Mouse (Mus musculus): ENCODE measurements at regions not wholly inside any gene's neighbourhood (a gene's known extent, or its start where the extent isn't known, plus 50 kb on each side); places are given as distances from the start of the nearest gene placed in this dataset.

- Histone ChIP-seq H3K27ac (ENCODE audit: control insufficient read depth, insufficient read depth, low read depth, low read length) (peak overlapping the region; percentile 74), H3K4me1 (ENCODE audit: control insufficient read depth, insufficient read depth, low read length) (peaks cover 10% of the 10 kb centered on the region), H3K36me3 (ENCODE audit: control insufficient read depth, insufficient read depth, low read length) (no peaks in the 10 kb centered on the region), H3K27me3 (ENCODE audit: control insufficient read depth, insufficient read depth, low read length) (no peaks in the 10 kb centered on the region), H3K4me3 (ENCODE audit: control insufficient read depth, low read depth, low read length) (no peak overlapping the region)
- TF ChIP-seq CTCF (IDR thresholded peaks at IDR 0.05; ENCODE audit: control insufficient read depth, insufficient read depth, insufficient replicate concordance, low read depth, low read length) (no peak), POLR2A (IDR thresholded peaks at IDR 0.05; ENCODE audit: control insufficient read depth, low read depth, low read length) (no peak)
Observed at GRCm38 (mm10) chr13:37504373-37504772, 159.4 kb downstream of the Ly86 start.

- Histone ChIP-seq H3K36me3 (ENCODE audit: control insufficient read depth, insufficient read depth, low read length) (no peaks in the 10 kb centered on the region), H3K27me3 (ENCODE audit: control insufficient read depth, insufficient read depth, low read length) (no peaks in the 10 kb centered on the region), H3K4me3 (ENCODE audit: control insufficient read depth, low read depth, low read length) (no peak overlapping the region), H3K4me1 (ENCODE audit: control insufficient read depth, insufficient read depth, low read length) (peaks cover 13% of the 10 kb centered on the region), H3K27ac (ENCODE audit: control insufficient read depth, insufficient read depth, low read depth, low read length) (peak overlapping the region; percentile 90)
- TF ChIP-seq CTCF (IDR thresholded peaks at IDR 0.05; ENCODE audit: control insufficient read depth, insufficient read depth, insufficient replicate concordance, low read depth, low read length) (no peak), POLR2A (IDR thresholded peaks at IDR 0.05; ENCODE audit: control insufficient read depth, low read depth, low read length) (no peak)
Observed at GRCm38 (mm10) chr13:37505617-37506016, 160.6 kb downstream of the Ly86 start.

DNA sequence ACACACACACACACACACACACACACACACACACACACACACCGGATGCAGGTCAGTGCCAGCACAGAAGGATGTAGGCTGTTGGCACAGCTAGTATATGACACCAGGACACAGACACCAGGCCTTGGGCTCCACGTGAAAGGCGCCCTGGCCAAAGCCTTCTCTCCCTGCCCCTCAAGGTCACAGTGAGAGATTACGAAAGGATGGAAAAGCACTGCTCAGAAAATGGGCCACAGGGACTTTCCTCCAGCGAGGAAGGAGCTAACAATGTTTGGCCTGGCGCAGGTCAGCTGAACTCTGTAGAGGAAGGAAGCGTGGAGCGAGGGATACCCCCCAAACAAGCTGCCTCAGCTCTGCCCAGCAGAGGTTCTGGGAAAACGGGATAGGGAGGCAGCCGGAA is 161.0 kb downstream of the Ly86 start:
- no peaks in the 10 kb centered on the region for H3K36me3 ChIP-seq (ENCODE audit: control insufficient read depth, insufficient read depth, low read length)
- peaks cover 13% of the 10 kb centered on the region for H3K4me1 ChIP-seq (ENCODE audit: control insufficient read depth, insufficient read depth, low read length)
- no peak for TF ChIP-seq POLR2A (IDR thresholded peaks at IDR 0.05; ENCODE audit: control insufficient read depth, low read depth, low read length)
- TF ChIP-seq CTCF (IDR thresholded peaks at IDR 0.05; ENCODE audit: control insufficient read depth, insufficient read depth, insufficient replicate concordance, low read depth, low read length), result no peak
- no peaks in the 10 kb centered on the region for H3K27me3 ChIP-seq (ENCODE audit: control insufficient read depth, insufficient read depth, low read length)
- H3K27ac ChIP-seq (ENCODE audit: control insufficient read depth, insufficient read depth, low read depth, low read length), result peak overlapping the region; percentile 90
- H3K4me3 ChIP-seq (ENCODE audit: control insufficient read depth, low read depth, low read length), result no peak overlapping the region

DNA sequence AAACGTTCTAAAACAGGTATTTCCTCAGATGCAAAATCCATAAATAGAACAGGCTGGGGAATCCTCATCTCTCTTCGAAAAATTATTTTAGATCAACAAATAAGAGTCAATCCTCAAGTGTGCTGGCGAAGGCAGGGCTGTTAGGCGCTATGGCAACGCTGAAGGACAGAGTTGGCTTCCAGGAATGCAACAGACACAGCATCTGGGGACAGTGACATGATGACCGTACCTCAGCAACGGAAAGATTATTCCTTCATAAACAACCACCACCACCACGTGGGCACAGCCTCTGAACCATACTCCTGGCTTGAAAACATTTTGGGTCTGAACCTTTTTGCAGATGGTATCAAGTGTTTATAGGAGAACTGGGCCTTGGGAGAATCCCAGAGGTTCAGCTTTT is 161.7 kb downstream of the Ly86 start:
- Histone ChIP-seq H3K27ac (ENCODE audit: control insufficient read depth, insufficient read depth, low read depth, low read length) (peak overlapping the region; percentile 87), H3K4me3 (ENCODE audit: control insufficient read depth, low read depth, low read length) (no peak overlapping the region), H3K36me3 (ENCODE audit: control insufficient read depth, insufficient read depth, low read length) (no peaks in the 10 kb centered on the region), H3K27me3 (ENCODE audit: control insufficient read depth, insufficient read depth, low read length) (no peaks in the 10 kb centered on the region), H3K4me1 (ENCODE audit: control insufficient read depth, insufficient read depth, low read length) (peaks cover 13% of the 10 kb centered on the region)
- no peak for TF ChIP-seq CTCF (IDR thresholded peaks at IDR 0.05; ENCODE audit: control insufficient read depth, insufficient read depth, insufficient replicate concordance, low read depth, low read length)
- no peak for TF ChIP-seq POLR2A (IDR thresholded peaks at IDR 0.05; ENCODE audit: control insufficient read depth, low read depth, low read length)

DNA sequence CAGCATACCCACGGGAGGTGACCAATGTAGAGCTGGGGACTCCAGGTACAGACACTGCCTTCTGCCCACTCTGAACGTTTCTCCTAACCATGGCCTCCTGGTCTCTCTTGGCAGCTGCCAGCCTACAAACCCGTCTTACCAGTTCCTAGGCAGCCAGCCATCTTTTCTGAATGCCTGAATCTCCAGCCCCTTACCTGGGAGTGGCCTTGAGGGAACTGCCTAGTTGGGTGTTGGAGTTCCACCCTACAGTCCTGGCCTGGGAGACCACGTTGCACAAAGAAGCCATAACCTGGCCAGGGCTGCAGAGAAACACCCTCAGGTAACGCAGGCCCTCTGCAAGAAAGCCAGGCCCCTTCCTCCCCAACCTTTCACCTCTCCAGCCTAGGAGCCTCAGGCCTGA is 162.1 kb downstream of the Ly86 start:
- Histone ChIP-seq H3K27me3 (ENCODE audit: control insufficient read depth, insufficient read depth, low read length) (no peaks in the 10 kb centered on the region), H3K4me3 (ENCODE audit: control insufficient read depth, low read depth, low read length) (no peak overlapping the region), H3K36me3 (ENCODE audit: control insufficient read depth, insufficient read depth, low read length) (no peaks in the 10 kb centered on the region), H3K27ac (ENCODE audit: control insufficient read depth, insufficient read depth, low read depth, low read length) (peak overlapping the region; percentile 87), H3K4me1 (ENCODE audit: control insufficient read depth, insufficient read depth, low read length) (peaks cover 13% of the 10 kb centered on the region)
- TF ChIP-seq CTCF (IDR thresholded peaks at IDR 0.05; ENCODE audit: control insufficient read depth, insufficient read depth, insufficient replicate concordance, low read depth, low read length), result no peak

GRCm38 (mm10) chr13:37508385-37509351 is 163.7 kb downstream of the Ly86 start:
- Histone ChIP-seq H3K4me1 (ENCODE audit: control insufficient read depth, insufficient read depth, low read length) (peaks cover 13% of the 10 kb centered on the region), H3K4me3 (ENCODE audit: control insufficient read depth, low read depth, low read length) (no peak overlapping the region), H3K27me3 (ENCODE audit: control insufficient read depth, insufficient read depth, low read length) (no peaks in the 10 kb centered on the region), H3K36me3 (ENCODE audit: control insufficient read depth, insufficient read depth, low read length) (no peaks in the 10 kb centered on the region), H3K27ac (ENCODE audit: control insufficient read depth, insufficient read depth, low read depth, low read length) (peak overlapping the region; percentile 90)
- peak; percentile 46 for TF ChIP-seq POLR2A (IDR thresholded peaks at IDR 0.05; ENCODE audit: control insufficient read depth, low read depth, low read length)
- no peak for TF ChIP-seq CTCF (IDR thresholded peaks at IDR 0.05; ENCODE audit: control insufficient read depth, insufficient read depth, insufficient replicate concordance, low read depth, low read length)

DNA sequence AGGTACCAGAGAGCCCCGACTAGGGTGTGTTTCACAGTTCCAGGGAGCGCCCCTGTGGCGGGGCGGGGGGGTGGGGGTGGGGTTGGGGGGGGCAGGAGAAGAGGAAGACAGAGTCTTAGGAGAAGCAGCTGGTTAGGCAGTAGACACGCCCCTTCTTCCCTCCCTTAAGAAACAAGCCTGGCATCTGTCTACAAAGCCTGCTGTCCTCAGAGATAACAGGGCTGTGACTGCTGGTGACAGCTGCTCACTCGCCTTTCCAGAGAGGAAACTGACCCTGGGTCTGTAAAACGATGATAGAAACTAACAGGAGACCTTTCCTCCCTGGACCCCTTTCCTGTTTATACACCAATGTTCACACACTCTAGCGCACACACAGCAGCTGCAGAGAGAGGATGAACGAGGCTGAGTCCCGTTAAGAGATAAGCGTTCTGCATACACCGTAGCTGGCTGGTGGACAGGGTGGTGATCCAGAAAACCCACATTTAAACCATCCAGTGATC is 164.4 kb downstream of the Ly86 start:
- H3K27ac ChIP-seq (ENCODE audit: control insufficient read depth, insufficient read depth, low read depth, low read length), result peak overlapping the region; percentile 55
- H3K36me3 ChIP-seq (ENCODE audit: control insufficient read depth, insufficient read depth, low read length), result no peaks in the 10 kb centered on the region
- no peak overlapping the region for H3K4me3 ChIP-seq (ENCODE audit: control insufficient read depth, low read depth, low read length)
- no peaks in the 10 kb centered on the region for H3K27me3 ChIP-seq (ENCODE audit: control insufficient read depth, insufficient read depth, low read length)
- no peak for TF ChIP-seq POLR2A (IDR thresholded peaks at IDR 0.05; ENCODE audit: control insufficient read depth, low read depth, low read length)
- no peak for TF ChIP-seq CTCF (IDR thresholded peaks at IDR 0.05; ENCODE audit: control insufficient read depth, insufficient read depth, insufficient replicate concordance, low read depth, low read length)
- peaks cover 20% of the 10 kb centered on the region for H3K4me1 ChIP-seq (ENCODE audit: control insufficient read depth, insufficient read depth, low read length)

All from testis, adult 2 months (tissue).